Mouse (Mus musculus): Measurements from ENCODE around the gene Wdfy4. TPM values are rescaled to one million over a fixed set of nuclear protein-coding genes. Genes with fewer than 3 reads are reported as not detected.
A peak's percentile ranks its signal among the peaks of the same experiment; 100 is the strongest.

Gene Wdfy4
- polyA plus RNA-seq, 1 experiment from 2014 or later, result 0.45 TPM

- H3K27me3 ChIP-seq (ENCODE audit: control insufficient read depth, insufficient read depth, low read depth, low read length), result no peaks in the 10 kb centered on the region
- H3K4me1 ChIP-seq (ENCODE audit: control insufficient read depth, insufficient read depth, low read length), result no peaks in the 10 kb centered on the region; the same call in 1 of the 2 replicates
- peak within 1 kb of the TSS; percentile 66 for H3K4me2 ChIP-seq (ENCODE audit: low read length)
- H3K4me3 ChIP-seq (ENCODE audit: low read depth, low read length), result peak within 1 kb of the TSS; percentile 31
- H3K9me3 ChIP-seq (replicated peaks; ENCODE audit: control insufficient read depth, low read length, poor library complexity, severe bottlenecking), result no peaks in the 10 kb centered on the region
- no peaks in the 10 kb centered on the region for H3K36me3 ChIP-seq (ENCODE audit: control insufficient read depth, insufficient read depth, low read length)
- no peak within 1 kb of the TSS for H3K27ac ChIP-seq (ENCODE audit: low read length)
- peak; percentile 90 for ATAC-seq
- WGBS, result 17% methylated on average over 28 of the region's 28 CpGs
- peak within 1 kb of the TSS; percentile 61 for H3K9ac ChIP-seq (ENCODE audit: low read depth, low read length)
Measured at GRCm38 (mm10) chr14:33213823-33214766, 28.8 kb upstream of the Wdfy4 start, which contains the start of gene Arhgap22. TSS of gene Arhgap22 (plus strand) at chr14:33214026.

GRCm38 (mm10) chr14:33212958-33213309, 27.6 kb upstream of the Wdfy4 start:
- no peak for ATAC-seq
- 87% methylated on average over 12 of the region's 12 CpGs for WGBS
- Histone ChIP-seq H3K27ac (ENCODE audit: low read length) (no peak overlapping the region), H3K4me2 (ENCODE audit: low read length) (no peak overlapping the region), H3K4me1 (ENCODE audit: control insufficient read depth, insufficient read depth, low read length) (no peaks in the 10 kb centered on the region; the same call in 1 of the 2 replicates), H3K4me3 (ENCODE audit: low read depth, low read length) (no peak overlapping the region), H3K27me3 (ENCODE audit: control insufficient read depth, insufficient read depth, low read depth, low read length) (no peaks in the 10 kb centered on the region; the same call in 1 of the 2 replicates), H3K9me3 (replicated peaks; ENCODE audit: control insufficient read depth, low read length, poor library complexity, severe bottlenecking) (no peaks in the 10 kb centered on the region), H3K36me3 (ENCODE audit: control insufficient read depth, insufficient read depth, low read length) (no peaks in the 10 kb centered on the region), H3K9ac (ENCODE audit: low read depth, low read length) (no peak overlapping the region)

- H3K4me3 ChIP-seq (ENCODE audit: low read depth, low read length), result no peak overlapping the region
- H3K4me1 ChIP-seq (ENCODE audit: control insufficient read depth, insufficient read depth, low read length), result no peaks in the 10 kb centered on the region; the same call in 1 of the 2 replicates
- no peaks in the 10 kb centered on the region for H3K36me3 ChIP-seq (ENCODE audit: control insufficient read depth, insufficient read depth, low read length)
- H3K27me3 ChIP-seq (ENCODE audit: control insufficient read depth, insufficient read depth, low read depth, low read length), result no peaks in the 10 kb centered on the region; the same call in 1 of the 2 replicates
- WGBS, result 69% methylated on average over 5 of the region's 5 CpGs
- no peaks in the 10 kb centered on the region for H3K9me3 ChIP-seq (replicated peaks; ENCODE audit: control insufficient read depth, low read length, poor library complexity, severe bottlenecking)
- no peak overlapping the region for H3K27ac ChIP-seq (ENCODE audit: low read length)
- ATAC-seq, result no peak
- H3K9ac ChIP-seq (ENCODE audit: low read depth, low read length), result no peak overlapping the region
- H3K4me2 ChIP-seq (ENCODE audit: low read length), result no peak overlapping the region
Measured at GRCm38 (mm10) chr14:33212271-33212957, 27.1 kb upstream of the Wdfy4 start.

- Histone ChIP-seq H3K4me3 (ENCODE audit: low read depth, low read length) (no peak overlapping the region), H3K27me3 (ENCODE audit: control insufficient read depth, insufficient read depth, low read depth, low read length) (no peaks in the 10 kb centered on the region; the same call in 1 of the 2 replicates), H3K27ac (ENCODE audit: low read length) (no peak overlapping the region), H3K4me2 (ENCODE audit: low read length) (no peak overlapping the region), H3K36me3 (ENCODE audit: control insufficient read depth, insufficient read depth, low read length) (no peaks in the 10 kb centered on the region), H3K9ac (ENCODE audit: low read depth, low read length) (no peak overlapping the region), H3K9me3 (replicated peaks; ENCODE audit: control insufficient read depth, low read length, poor library complexity, severe bottlenecking) (no peaks in the 10 kb centered on the region), H3K4me1 (ENCODE audit: control insufficient read depth, insufficient read depth, low read length) (peaks cover 2% of the 10 kb centered on the region; the same call in 1 of the 2 replicates)
- ATAC-seq, result no peak
- WGBS, result 76% methylated on average over 8 of the region's 8 CpGs
Measured at GRCm38 (mm10) chr14:33210806-33211205, 25.5 kb upstream of the Wdfy4 start.

GRCm38 (mm10) chr14:33208331-33208730, 23.0 kb upstream of the Wdfy4 start:
- no peaks in the 10 kb centered on the region for H3K36me3 ChIP-seq (ENCODE audit: control insufficient read depth, insufficient read depth, low read length)
- H3K4me3 ChIP-seq (ENCODE audit: low read depth, low read length), result no peak overlapping the region
- H3K9me3 ChIP-seq (replicated peaks; ENCODE audit: control insufficient read depth, low read length, poor library complexity, severe bottlenecking), result no peaks in the 10 kb centered on the region
- peaks cover 5% of the 10 kb centered on the region; the same call in 1 of the 2 replicates for H3K4me1 ChIP-seq (ENCODE audit: control insufficient read depth, insufficient read depth, low read length)
- H3K4me2 ChIP-seq (ENCODE audit: low read length), result no peak overlapping the region
- no peaks in the 10 kb centered on the region; the same call in 1 of the 2 replicates for H3K27me3 ChIP-seq (ENCODE audit: control insufficient read depth, insufficient read depth, low read depth, low read length)
- no peak overlapping the region for H3K27ac ChIP-seq (ENCODE audit: low read length)
- WGBS, result 46% methylated on average over 5 of the region's 5 CpGs
- ATAC-seq, result no peak
- H3K9ac ChIP-seq (ENCODE audit: low read depth, low read length), result no peak overlapping the region

- Histone ChIP-seq H3K4me3 (ENCODE audit: low read depth, low read length) (no peak overlapping the region), H3K4me1 (ENCODE audit: control insufficient read depth, insufficient read depth, low read length) (peaks cover 5% of the 10 kb centered on the region; the same call in 1 of the 2 replicates), H3K27ac (ENCODE audit: low read length) (no peak overlapping the region), H3K36me3 (ENCODE audit: control insufficient read depth, insufficient read depth, low read length) (no peaks in the 10 kb centered on the region), H3K4me2 (ENCODE audit: low read length) (no peak overlapping the region), H3K9me3 (replicated peaks; ENCODE audit: control insufficient read depth, low read length, poor library complexity, severe bottlenecking) (no peaks in the 10 kb centered on the region), H3K27me3 (ENCODE audit: control insufficient read depth, insufficient read depth, low read depth, low read length) (no peaks in the 10 kb centered on the region; the same call in 1 of the 2 replicates), H3K9ac (ENCODE audit: low read depth, low read length) (no peak overlapping the region)
- 0 out of 2 replicates have a peak, but pooled peaks have one; percentile 30 for ATAC-seq
- 19% methylated on average over 2 of the region's 2 CpGs for WGBS
Measured at GRCm38 (mm10) chr14:33207011-33207410, 21.7 kb upstream of the Wdfy4 start.

GRCm38 (mm10) chr14:33205280-33205965, 20.1 kb upstream of the Wdfy4 start:
- peak overlapping the region; percentile 33 for H3K4me3 ChIP-seq (ENCODE audit: low read depth, low read length)

GRCm38 (mm10) chr14:33203777-33204176, 18.5 kb upstream of the Wdfy4 start:
- WGBS, result 94% methylated on average over 14 of the region's 14 CpGs
- Histone ChIP-seq H3K9me3 (replicated peaks; ENCODE audit: control insufficient read depth, low read length, poor library complexity, severe bottlenecking) (no peaks in the 10 kb centered on the region), H3K4me1 (ENCODE audit: control insufficient read depth, insufficient read depth, low read length) (peaks cover 5% of the 10 kb centered on the region; the same call in 1 of the 2 replicates), H3K4me3 (ENCODE audit: low read depth, low read length) (no peak overlapping the region), H3K27ac (ENCODE audit: low read length) (no peak overlapping the region), H3K36me3 (ENCODE audit: control insufficient read depth, insufficient read depth, low read length) (no peaks in the 10 kb centered on the region), H3K4me2 (ENCODE audit: low read length) (no peak overlapping the region), H3K27me3 (ENCODE audit: control insufficient read depth, insufficient read depth, low read depth, low read length) (no peaks in the 10 kb centered on the region; the same call in 1 of the 2 replicates), H3K9ac (ENCODE audit: low read depth, low read length) (no peak overlapping the region)
- no peak for ATAC-seq

More at GRCm38 (mm10) chr14:33205280-33205965, 20.1 kb upstream of the Wdfy4 start:
- Histone ChIP-seq H3K9ac (ENCODE audit: low read depth, low read length) (no peak overlapping the region), H3K4me1 (ENCODE audit: control insufficient read depth, insufficient read depth, low read length) (peaks cover 5% of the 10 kb centered on the region; the same call in 1 of the 2 replicates), H3K36me3 (ENCODE audit: control insufficient read depth, insufficient read depth, low read length) (no peaks in the 10 kb centered on the region), H3K4me2 (ENCODE audit: low read length) (peak overlapping the region; percentile 55), H3K27me3 (ENCODE audit: control insufficient read depth, insufficient read depth, low read depth, low read length) (no peaks in the 10 kb centered on the region; the same call in 1 of the 2 replicates), H3K9me3 (replicated peaks; ENCODE audit: control insufficient read depth, low read length, poor library complexity, severe bottlenecking) (no peaks in the 10 kb centered on the region), H3K27ac (ENCODE audit: low read length) (no peak overlapping the region)
- 28% methylated on average over 24 of the region's 24 CpGs for WGBS
- ATAC-seq, result peak; percentile 55; the same call in 1 of the 2 replicates
